Mouse (Mus musculus) ovary, adult 18-20 months (tissue): Measurements from ENCODE around the gene Dsp.

ENCODE experiments used
- DNase-seq: peaks from one replicate; pipeline ENCODE4 v3.0.0; 2022; ENCODE audit warnings: low spot score, mixed read lengths

Gene Dsp

GRCm38 (mm10) chr13:38151069-38151588 is at the start of gene Dsp:
Gene Dsp, plus strand, starts transcription at chr13:38151294.
- DNase-seq: peak; percentile 13

- no peak for DNase-seq
Observed at GRCm38 (mm10) chr13:38103406-38103805, 47.7 kb upstream of the Dsp start.

DNA sequence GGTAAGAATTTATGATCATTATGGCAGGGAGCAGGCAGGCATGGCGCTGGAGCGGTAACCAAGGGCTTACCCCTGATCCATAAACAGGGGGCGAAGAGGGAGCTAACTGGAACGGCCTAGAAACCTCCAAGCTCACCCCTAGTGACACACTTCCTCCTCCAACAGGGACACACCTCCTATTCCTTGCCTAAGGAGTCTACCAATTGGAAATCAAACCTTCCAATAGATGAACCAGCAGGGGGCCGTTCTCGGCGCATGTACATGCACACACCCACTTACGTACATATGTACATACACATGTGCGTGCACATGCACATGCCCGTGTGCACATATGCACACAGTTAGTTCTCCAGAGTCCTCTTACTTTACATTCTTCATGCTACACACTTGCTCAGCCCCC is 46.6 kb upstream of the Dsp start:
- no peak for DNase-seq

DNA sequence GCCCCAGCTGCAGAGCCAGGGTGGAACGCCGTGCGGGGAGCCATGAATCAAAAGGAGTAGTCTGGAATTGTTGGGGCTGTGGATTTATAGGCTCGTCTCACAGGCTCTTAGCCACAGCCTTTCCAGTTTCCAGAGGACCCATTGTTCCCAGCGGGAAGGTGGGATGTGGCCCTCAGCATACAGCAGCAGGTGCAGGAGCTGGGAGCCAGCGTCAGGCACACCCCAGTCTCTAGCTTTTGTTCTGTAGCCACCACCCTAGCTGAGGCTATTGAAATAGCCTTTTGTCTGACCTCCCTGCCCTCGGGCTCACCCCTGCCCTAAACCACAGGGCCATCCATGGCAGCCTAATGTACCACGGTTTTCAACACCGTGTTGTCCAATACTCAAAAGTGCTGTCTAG is 42.0 kb upstream of the Dsp start:
- no peak for DNase-seq

DNA sequence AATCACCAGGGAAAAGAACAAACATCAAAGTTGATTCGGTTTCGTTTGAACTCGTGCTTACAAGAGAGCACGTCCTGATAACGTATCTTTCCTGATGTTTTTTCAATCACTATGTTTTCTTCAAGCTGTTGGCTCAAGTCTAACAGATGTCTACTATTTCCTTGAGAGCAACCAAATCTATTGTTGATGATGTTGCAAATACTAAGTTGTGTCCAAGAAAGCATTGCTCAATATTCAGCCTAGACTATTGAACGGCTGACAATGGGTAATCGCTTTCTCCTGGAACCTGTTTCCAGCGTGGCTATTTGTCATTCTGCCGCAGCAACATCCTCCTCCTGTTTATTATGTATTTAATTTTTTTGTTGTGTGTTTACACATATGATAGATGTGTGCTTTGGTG is 28.8 kb upstream of the Dsp start:
- DNase-seq: no peak

GRCm38 (mm10) chr13:38123666-38124065 is 27.4 kb upstream of the Dsp start:
- no peak for DNase-seq

- DNase-seq: no peak
Observed at GRCm38 (mm10) chr13:38127683-38128082, 23.4 kb upstream of the Dsp start.

GRCm38 (mm10) chr13:38128246-38128645 is 22.8 kb upstream of the Dsp start:
- no peak for DNase-seq

DNA sequence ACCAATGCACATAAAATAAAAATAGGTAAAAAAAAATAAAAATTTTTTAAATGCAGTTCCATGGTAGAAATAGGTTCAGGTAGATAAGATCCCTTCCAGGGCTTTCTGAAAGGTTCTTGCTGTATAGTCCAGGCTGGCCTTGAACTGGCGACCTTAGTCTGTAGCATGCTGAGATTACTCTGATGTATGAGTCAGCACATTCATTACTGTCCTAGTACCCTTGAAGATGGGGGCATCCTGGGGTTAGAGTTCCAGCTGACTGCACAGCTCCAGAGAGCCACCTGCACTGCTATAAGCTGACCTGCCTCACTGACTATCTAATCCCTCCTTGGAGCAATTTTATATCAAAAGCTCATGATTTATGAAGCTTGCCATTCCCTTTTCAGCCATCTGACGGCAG is 21.6 kb upstream of the Dsp start:
- no peak for DNase-seq

- DNase-seq: no peak
Observed at GRCm38 (mm10) chr13:38130116-38130515, 21.0 kb upstream of the Dsp start.

DNA sequence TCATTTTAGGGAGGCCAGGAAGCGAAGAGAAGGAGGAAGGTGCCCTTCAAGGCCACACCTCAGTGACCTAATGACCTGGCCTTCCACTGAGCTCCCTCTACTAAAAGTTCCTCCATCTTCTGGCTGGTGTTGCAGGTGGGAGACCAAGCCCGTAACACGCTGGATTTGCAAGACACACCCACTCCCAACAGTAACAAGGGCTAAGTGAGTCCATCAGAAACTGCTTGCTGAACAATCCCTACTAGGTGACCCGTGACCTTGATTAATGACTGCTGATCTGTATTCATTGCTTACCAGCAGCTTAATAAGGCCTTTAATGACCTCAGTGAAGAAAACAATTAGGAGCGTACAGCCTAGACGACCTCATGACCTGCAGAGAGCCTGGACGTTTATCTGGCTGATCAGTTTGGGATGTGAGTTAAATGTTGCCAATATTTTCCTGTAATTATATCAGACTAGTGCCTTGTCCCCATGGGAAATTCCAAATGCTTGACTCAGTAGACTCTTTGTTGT is 18.0 kb upstream of the Dsp start:
- DNase-seq: no peak

DNA sequence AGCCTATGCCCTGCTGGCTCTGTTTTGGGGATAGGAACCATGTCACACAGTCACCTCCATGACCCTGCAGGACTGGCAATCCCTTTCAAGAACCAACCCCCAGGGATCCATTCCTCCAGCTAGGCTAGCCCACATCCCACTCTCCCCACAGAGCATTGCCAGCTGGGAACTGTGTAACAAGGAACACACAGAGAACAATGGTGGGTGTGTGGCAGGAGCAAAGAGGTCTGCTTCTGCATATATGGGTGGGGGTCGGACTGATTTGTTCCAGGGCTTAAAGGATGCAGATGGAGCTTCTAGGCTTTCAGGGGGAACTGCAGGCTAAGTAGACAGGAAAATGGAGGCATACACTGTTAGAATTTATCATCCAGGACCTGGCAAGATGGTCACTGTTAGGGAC is 10.6 kb upstream of the Dsp start:
- DNase-seq: no peak

- no peak for DNase-seq
Observed at GRCm38 (mm10) chr13:38144962-38145713, 6.0 kb upstream of the Dsp start.

- DNase-seq: no peak
Observed at GRCm38 (mm10) chr13:38148348-38148747, 2.7 kb upstream of the Dsp start.

DNA sequence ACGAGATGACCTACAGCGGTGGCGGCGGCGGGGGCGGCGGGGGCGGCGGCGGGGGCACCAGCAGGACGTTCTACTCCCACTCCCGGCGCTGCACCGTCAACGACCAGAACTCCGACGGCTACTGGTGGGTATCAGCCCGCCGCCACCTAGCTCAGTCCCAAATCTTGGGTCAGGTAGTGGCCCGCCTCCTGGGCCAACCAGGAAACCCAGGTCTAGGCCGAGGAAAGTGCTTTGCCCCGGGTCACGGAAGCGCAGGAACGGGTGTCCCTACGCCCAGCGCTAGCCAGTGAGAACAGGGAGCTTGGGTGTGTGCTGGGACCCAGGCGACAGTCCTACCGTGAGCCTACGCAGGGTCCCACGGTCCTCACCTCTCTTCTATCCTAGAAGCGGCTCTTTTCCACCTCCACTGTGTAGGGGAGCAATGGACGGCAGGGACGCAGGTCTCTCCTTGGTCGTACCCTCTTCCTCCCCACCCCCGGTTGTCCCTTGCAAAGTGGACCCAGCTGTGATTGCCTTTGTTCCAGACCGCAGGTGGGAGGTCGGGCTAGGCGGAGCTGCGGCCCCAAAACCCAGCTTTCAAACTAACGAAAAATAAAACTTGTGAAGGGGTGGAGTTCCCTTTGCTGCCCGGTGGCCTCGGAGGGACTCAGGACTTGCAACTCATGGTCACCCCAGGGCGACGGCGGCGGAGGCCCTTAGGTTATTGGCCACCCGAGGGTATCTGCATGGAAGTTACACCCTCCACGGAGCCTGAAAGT is 756 bp downstream of the Dsp start:
- no peak for DNase-seq

DNA sequence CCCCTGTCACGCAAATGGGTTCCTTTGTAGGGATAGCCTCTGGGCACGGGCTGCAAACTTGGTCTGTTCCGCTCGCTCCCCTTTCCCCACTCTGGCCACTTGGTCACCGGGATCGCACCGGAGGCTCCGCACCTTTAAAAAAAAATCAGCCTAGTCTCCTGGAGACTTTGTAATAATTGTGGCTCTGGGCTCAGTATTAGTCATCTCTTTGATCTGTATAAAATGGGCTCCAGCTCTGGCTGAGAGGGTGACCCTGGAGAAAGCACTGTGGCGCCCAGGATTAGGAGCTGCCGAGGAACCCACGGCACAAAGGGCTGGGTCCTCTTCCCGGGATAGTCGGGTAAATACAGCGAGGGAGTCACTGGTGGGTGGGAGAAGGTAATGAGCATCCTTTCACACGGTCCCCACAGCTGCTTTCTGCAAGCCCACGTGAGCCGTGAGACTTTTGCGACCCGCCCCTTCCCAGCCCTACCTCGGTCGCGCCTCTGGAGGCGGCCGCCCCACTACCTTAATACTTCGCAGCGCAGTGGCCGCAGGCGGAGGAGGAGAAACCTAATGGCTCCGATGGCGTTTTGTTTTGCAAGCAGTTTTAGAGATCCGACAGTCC is 1.4 kb downstream of the Dsp start:
- no peak for DNase-seq

GRCm38 (mm10) chr13:38155523-38155922 is 4.4 kb downstream of the Dsp start:
- no peak for DNase-seq

DNA sequence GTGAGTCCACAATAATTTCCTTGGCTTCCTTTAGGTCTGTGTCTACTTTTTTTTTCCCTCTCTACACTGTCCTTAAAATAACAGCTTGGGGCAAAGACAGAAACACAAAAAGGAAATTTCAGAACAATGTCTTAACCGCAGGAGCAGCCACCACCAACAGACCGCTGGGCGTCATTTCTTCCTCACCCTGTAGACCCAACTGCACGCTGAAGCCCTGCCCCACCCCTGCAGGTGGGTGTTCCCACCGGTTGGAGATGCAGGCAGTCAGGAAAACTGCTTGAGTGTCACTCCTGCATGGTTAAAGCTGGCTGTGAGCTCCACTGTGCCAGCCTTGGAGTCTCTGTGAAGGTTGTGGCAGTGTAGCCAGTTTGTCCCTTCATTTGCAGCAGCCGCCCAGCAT is 6.5 kb downstream of the Dsp start:
- DNase-seq: no peak

GRCm38 (mm10) chr13:38162002-38162401 is 10.9 kb downstream of the Dsp start:
- DNase-seq: no peak

GRCm38 (mm10) chr13:38162668-38163067 is 11.6 kb downstream of the Dsp start:
- DNase-seq: no peak

- DNase-seq: no peak
Observed at GRCm38 (mm10) chr13:38164932-38165331, 13.8 kb downstream of the Dsp start.

DNA sequence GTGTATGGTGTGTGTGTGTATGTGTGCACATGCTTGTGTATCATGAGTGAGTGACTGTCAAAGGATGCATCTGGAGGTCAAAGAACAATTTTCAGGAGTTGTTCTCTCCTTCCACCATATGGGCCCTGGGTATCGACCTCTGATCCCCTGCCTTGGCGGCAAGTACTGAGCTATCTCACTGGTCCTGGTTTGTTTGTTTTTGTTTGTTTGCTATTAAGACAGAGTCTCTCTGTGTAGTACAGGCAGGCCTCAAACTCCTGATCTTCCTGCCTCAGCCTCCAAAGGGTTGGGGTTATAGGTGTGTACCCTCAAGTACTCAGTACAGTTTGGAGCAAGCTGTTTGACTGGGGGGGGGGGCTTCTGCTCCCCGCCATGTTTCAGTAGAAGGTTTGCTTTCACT is 16.0 kb downstream of the Dsp start:
- no peak for DNase-seq

DNA sequence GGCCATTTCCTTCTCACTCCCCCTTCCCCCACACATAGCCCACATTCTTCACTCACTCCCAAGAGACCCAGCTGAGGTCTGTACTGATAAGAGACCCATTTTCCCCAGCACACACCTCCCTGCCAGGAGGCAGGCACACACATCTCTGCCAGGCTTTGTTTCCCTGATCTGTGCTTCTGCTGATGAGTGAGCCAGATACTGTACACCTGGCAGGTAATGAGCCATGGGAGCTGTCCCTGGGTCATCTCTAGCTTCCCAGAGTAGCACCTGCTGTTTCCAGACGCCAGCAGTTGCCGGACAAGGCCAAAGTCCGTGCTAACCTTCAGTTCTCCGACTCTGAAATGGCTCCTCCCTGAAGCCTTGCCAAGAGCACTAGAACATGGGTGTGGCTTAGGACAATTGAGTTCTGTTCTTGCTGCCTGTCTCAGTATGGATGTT is 19.6 kb downstream of the Dsp start:
- DNase-seq: no peak
